Mouse (Mus musculus) MN1 (cell line): ENCODE measurements around the gene Bag5.
"Not testable (repeated sequence)": the region's sequence is repeated elsewhere in the genome, so short reads cannot be mapped to it uniquely, and the experiment has no call there.

Experiments used
- DNase-seq: peaks from one replicate; pipeline ENCODE4 v3.0.0-alpha.2; 2016; ENCODE audit warnings: low spot score

Bag5 gene

DNA sequence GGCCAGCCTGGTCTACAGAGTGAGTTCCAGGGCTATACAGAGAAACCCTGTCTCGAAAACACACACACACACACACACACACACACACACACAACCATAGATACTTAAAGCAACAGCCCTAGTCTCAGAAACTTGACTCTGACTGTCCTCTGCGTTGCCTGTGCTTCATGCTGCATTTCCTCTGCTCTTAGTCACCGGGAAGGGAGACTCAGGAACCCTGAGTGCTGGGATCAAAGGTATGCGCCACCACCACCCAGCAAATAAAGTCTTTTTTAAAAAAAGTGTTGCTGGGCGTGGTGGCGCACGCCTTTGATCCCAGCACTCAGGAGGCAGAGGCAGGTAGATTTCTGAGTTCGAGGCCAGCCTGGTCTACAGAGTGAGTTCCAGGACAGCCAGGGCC, 23.6 kb upstream of the Bag5 start:
- DNase-seq = not testable (repeated sequence)

- no peak for DNase-seq
These were observed 21.9 kb upstream of the Bag5 start for GRCm38 (mm10) chr12:111734912-111735311.

DNA sequence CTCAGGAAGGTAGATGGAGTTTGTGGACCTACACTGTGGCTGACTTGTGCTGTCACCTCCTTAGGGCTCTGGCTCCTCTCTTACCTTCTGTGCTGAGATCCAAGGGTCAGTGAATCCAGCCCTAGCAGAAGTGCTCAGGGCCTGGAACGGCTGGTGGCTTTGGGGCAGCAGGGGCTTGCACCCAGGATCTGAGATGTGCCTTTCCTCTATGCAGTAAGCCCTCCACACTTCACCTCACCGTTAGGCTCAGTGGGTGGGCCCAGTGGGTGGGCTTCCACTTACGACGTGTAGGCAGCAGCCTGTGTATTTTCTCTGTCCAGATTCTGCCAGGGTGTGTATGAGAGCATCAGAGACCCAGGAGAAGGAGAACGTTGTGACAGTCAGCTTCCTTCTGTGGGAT, 19.9 kb upstream of the Bag5 start:
- DNase-seq = no peak

DNA sequence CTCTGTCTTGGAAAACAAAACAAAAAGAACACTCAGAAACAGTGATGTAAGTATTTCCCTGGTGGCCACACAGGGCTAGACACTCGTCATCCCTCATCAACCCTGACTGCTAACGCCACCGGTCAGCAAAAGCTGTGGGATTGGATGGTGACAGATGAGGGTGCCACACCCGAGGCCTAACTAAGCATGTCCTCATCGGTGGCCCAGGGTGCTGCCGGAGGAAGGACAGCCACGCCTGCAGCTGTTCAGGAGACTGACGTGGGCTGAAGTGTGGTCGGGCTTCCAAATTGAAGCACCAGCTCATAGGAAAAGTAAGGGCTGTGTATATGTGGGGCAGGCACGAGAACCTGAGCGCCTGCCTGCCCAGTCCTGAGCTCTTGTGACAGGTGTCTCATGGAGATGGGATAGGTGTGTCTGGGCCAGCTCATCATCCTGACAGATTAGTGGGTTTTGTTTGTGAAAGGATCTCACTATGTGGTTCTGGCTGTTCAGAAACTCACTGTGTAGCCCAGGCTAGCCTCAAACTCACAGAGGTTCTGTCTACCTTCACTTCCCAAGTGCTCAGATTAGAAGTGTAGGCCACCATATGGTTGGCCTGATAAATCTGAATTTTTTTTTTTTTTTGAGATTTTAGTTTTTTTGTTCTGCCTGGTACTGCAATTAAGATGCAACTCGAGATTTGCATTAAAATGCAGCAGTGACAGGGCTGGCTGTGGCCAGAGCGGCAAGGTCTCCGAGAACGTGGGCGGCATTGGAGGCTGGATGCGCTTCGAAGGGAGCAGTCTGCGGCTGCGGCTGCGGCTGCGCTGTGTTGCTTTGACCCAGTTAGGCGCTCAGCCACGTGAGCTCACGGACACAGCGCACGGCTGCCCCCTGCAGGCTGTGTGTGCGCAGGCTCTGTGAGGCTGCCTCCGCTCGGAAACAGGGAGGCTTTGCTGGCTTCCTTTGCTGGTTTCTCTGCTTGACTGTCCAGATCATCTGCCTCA, 19.1 kb upstream of the Bag5 start:
- peak; percentile 90 for DNase-seq

DNA sequence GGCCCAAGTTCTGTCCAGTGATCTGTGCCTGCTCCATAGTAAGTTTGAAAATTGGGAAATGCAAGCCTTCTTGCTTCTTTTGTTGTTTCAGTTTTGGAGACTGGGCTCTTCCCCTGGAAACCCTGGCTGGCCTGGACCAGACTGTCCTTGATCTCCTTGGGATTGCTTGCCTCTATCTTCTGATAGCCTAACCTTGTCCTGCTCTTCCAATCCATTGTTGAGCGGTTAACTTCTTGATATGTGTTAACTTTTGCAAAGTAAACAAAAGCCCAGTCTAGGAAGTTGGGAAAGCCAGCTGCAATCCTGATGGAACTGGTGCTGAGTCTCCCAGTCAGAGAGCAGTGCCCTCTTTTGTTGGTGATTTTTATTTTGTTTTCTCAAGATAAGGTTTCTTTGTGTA, 14.9 kb upstream of the Bag5 start:
- no peak for DNase-seq

- DNase-seq = peak; percentile 37
These were observed 13.0 kb upstream of the Bag5 start for GRCm38 (mm10) chr12:111726122-111726463.

GRCm38 (mm10) chr12:111725338-111726121, 12.5 kb upstream of the Bag5 start:
- no peak for DNase-seq

GRCm38 (mm10) chr12:111724638-111725337, 11.7 kb upstream of the Bag5 start:
- DNase-seq = peak; percentile 68

GRCm38 (mm10) chr12:111722654-111723053, 9.6 kb upstream of the Bag5 start:
- peak; percentile 39 for DNase-seq

DNA sequence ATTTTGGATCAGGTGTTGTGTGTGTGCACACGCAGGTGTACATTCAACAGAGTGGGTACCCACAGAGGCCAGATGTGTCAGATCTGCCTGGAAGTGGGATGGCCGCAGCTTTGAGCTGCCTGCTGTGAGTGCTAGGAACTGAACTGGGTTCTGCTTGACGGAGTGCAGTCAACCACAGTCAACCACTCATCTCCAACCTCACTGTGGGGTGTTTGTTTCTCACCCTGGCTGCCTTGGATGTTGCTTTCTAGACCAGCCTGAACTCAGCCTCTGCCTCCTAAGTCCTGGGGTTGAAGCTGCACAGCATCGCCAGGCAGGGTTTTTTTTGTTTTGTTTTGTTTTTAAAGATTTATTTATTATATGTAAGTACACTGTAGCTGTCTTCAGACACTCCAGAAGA, 7.2 kb upstream of the Bag5 start:
- DNase-seq = no peak

DNA sequence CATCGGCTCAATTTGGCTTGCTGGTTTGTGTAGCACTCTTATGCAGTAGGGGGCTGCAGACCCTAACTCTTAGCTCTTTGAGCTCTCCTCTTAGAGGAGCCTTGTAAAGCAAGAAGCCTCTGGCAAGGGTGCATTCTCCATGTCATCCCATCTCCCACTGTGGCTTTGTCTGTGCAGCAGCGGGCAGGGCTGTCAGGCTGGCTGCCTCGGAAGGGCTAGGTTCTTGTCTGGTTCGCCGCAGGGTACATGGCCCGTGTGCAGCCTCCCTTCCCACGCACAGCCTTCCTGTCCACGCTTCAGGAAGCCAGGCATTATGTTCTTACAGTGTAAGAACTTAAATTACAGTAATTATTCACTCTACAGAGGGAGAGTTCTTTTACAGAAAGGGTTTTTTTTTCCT, 5.6 kb upstream of the Bag5 start:
- no peak for DNase-seq

DNA sequence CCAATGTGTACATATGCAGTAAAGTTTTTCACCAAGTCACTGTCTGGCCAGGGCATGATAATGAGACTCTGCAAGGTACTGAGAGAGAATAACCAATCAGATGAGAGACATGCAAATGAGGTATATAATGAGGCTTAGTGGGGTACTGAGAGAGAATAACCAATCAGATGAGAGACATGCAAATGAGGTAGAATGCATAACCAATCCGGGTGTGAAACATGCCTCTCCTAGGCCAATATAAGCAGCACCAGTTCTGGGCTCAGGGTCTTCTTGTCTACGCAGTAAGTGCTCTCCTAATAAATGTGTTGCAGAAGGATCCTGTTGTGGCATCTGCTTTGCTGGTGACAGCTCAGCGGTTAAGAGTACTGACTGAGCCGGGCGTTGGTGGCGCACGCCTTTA, 3.4 kb upstream of the Bag5 start:
- no peak for DNase-seq

- not testable (repeated sequence) for DNase-seq
These were observed 823 bp upstream of the Bag5 start for GRCm38 (mm10) chr12:111713880-111714279.

- no peak for DNase-seq
These were observed 581 bp downstream of the Bag5 start for GRCm38 (mm10) chr12:111712476-111712875.

DNA sequence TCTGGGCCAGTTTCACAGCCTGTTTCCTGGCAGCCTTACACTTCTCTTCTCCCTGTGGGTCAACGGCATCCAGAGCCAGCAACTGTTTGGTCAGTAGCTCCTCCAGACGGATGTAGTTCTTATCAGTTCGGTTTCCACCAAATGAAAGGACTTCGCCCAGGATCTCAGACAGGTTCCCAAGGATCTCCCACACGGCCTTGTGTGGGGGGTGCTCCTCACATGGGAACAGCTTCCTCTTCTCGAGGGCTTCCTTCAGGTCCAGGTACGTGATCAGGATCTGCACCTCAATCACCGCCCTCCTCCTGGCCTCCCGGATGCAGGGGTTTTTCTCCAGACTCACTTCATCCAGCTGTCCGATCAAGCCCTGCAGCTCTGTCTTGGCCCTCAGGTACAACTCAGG, 3.0 kb downstream of the Bag5 start:
- no peak for DNase-seq

DNA sequence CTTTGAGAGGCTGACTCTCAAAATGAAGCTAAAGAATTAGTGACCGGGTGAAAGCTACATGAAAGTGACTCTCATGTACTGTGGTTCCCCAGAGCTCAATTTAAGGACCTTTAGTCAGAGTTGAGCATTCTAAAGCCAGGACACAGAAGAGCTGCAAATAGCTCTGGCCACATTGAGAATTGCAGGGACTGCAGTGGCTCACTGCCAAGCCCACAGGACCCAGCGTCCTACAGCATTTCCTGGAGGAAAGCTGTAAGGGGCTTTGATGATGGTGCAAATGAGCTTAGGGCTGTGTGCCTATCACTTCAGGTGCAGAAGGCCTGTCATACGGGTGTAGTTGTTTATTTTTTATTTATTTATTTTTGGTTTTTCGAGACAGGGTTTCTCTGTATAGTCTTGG, 4.9 kb downstream of the Bag5 start:
- no peak for DNase-seq

DNA sequence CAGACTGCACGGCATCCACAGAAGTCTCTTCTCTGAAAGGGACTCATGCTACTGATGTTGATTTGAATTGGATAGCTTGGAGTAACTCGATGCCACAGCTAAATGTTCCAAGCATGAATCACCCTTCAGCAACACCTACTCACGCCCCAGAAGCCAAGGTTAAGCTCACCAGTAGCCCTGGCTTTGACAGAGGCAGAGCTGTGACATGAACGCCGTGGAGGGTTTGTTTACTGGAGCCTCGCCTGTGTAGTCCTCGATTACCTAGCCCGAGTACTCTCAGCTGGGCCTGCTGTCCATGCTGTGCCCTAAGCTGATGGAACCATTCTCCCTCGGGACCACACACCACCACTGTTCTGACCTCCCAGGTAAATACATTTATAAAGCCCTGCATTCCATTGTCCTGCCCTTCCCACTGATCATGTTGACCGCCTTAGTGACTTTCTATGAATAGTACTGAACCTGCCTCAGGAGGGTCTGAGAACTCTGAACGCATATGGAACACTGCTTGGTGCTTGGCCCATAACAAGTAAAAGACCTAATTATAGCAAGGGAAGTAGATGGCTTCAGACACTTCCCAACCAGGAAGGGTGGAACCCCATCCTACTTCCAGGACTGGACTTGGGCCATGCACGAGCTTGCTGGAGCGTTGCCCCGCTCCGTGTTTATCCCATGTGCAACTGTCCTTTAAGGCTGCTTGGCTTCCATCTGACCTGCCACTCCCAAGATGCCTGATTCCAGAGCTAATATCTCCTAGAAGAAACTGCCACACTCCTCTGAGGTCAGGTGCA, 7.7 kb downstream of the Bag5 start:
- DNase-seq = no peak

GRCm38 (mm10) chr12:111704609-111705008, 8.4 kb downstream of the Bag5 start:
- DNase-seq = peak; percentile 80

GRCm38 (mm10) chr12:111703301-111703700, 9.8 kb downstream of the Bag5 start:
- no peak for DNase-seq

- DNase-seq = no peak
These were observed 12.1 kb downstream of the Bag5 start for GRCm38 (mm10) chr12:111700920-111701458.

DNA sequence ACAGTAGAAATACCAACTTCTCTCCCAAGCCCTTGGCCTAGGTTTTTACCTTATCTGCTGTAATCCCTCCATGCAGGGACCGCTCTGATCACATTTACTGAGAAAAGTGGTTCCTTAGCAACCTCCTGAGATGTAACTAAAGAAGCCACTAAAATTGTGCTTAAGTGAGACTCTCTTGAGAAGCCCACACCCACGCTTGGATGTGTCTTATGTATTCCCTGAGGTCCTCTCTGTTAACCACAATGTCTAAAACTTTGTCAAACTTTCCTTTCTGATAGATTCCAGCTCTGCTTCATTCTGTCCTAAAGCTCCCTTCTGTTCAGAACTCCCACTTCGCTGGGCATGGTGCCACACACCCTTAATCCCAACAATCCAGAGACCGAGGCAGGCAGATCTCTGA, 13.5 kb downstream of the Bag5 start:
- no peak for DNase-seq
